Mouse (Mus musculus) liver, postnatal 0 days (tissue): ENCODE measurements at regions not wholly inside any gene's neighbourhood (a gene's known extent, or its start where the extent isn't known, plus 50 kb on each side); places are given as distances from the start of the nearest gene placed in this dataset.
A peak's percentile ranks its signal among the peaks of the same experiment; 100 is the strongest.

Source experiments
- ATAC-seq: fragments of 200-750 bp; cut with Nextera tagmentation; 2 replicates; pipeline ENCODE4 v1.8.0; 2017; ENCODE audit warnings: mild to moderate bottlenecking, moderate library complexity
- DNase-seq: peaks from one replicate; pipeline ENCODE4 v3.0.0-alpha.2; 2016
- H3K27ac ChIP-seq: fragments of 300-500 bp; sonication (generic); 2 replicates; pipeline ENCODE4 v1.5.1; 2014; ENCODE audit warnings: antibody characterized with exemption, moderate library complexity, mild to moderate bottlenecking, low read depth
- H3K27me3 ChIP-seq: fragments of 300-500 bp; sonication (generic); 2 replicates; pipeline ENCODE4 v1.6.1; 2014; ENCODE audit warnings: low read length, control low read depth, mixed read lengths; ENCODE audit not compliant: insufficient read depth
- H3K36me3 ChIP-seq: fragments of 300-500 bp; sonication (generic); replicated peaks from 2 replicates; pipeline ENCODE4 v1.6.1; 2014; ENCODE audit warnings: mild to moderate bottlenecking, control low read depth, low read length, moderate library complexity, mixed read lengths; ENCODE audit not compliant: insufficient read depth
- H3K4me1 ChIP-seq: fragments of 300-500 bp; sonication (generic); 2 replicates; pipeline ENCODE4 v1.6.1; 2014; ENCODE audit warnings: antibody characterized with exemption, mild to moderate bottlenecking, control low read depth; ENCODE audit not compliant: insufficient read depth
- H3K4me2 ChIP-seq: fragments of 300-500 bp; sonication (generic); 2 replicates; pipeline ENCODE4 v1.6.1; 2014; ENCODE audit warnings: low read depth, mild to moderate bottlenecking, low read length, moderate library complexity, mixed read lengths
- H3K4me3 ChIP-seq: fragments of 300-500 bp; sonication (generic); 2 replicates; pipeline ENCODE4 v1.5.1; 2014; ENCODE audit warnings: low read depth, low read length
- H3K9ac ChIP-seq: fragments of 300-500 bp; sonication (generic); replicated peaks from 2 replicates; pipeline ENCODE4 v1.6.1; 2014; ENCODE audit warnings: mild to moderate bottlenecking, moderate library complexity
- H3K9me3 ChIP-seq: fragments of 300-500 bp; sonication (generic); 2 replicates; pipeline ENCODE4 v1.6.1; 2016; ENCODE audit warnings: mild to moderate bottlenecking, control low read depth, low read length, mixed read lengths
- CTCF ChIP-seq: sonication (generic); IDR thresholded peaks from 2 replicates; pipeline ENCODE4 v1.5.1; 2016; ENCODE audit warnings: antibody characterized with exemption, low read depth
- EP300 ChIP-seq: IDR thresholded peaks from 2 replicates; pipeline ENCODE4 v1.6.1; 2016; ENCODE audit warnings: antibody characterized with exemption, low read depth, mild to moderate bottlenecking
- WGBS: fragments of 180-500 bp; shearing (Covaris S2); extraction: QIAGEN DNeasy Blood & Tissue Kit; methylation state at CpG from one replicate; pipeline ENCODE4 v1.1.7; 2014; ENCODE audit not compliant: insufficient replicate concordance; 5-methylcytosine and 5-hydroxymethylcytosine counted together

DNA sequence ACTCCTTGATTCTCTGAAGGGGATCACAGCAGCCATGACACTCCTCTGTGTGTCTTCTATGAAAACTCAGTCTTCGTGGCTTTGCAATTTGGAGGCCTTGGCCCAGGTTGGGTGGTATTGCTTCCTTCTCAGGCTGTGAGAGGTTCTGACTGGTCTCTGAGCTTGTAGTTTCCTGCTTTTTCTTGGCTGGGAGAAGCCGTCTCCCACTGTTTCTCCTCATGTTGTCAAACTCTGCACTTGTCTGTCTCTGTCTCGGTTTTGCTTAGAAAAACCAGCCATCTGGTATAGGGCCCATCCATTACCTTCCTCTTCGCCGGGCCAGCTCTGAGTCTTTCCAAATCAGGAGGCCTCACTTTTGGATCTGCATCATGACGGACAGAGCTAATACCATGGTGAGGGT is 360.3 kb downstream of the Fam19a5 start:
- Histone ChIP-seq H3K4me3 (no peak overlapping the region), H3K27me3 (no peaks in the 10 kb centered on the region), H3K9ac (no peak overlapping the region), H3K4me2 (no peak overlapping the region), H3K9me3 (no peaks in the 10 kb centered on the region), H3K27ac (no peak overlapping the region), H3K4me1 (no peaks in the 10 kb centered on the region), H3K36me3 (no peaks in the 10 kb centered on the region)
- 69% methylated on average over 6 of the region's 6 CpGs for WGBS
- ATAC-seq (no peak), DNase-seq (no peak)
- no peak for TF ChIP-seq EP300
- no peak for TF ChIP-seq CTCF

GRCm38 (mm10) chr15:87906310-87906709 is 362.2 kb downstream of the Fam19a5 start:
- Histone ChIP-seq H3K4me3 (no peak overlapping the region), H3K36me3 (no peaks in the 10 kb centered on the region), H3K9me3 (no peaks in the 10 kb centered on the region), H3K9ac (no peak overlapping the region), H3K4me1 (no peaks in the 10 kb centered on the region), H3K27ac (no peak overlapping the region), H3K27me3 (no peaks in the 10 kb centered on the region), H3K4me2 (no peak overlapping the region)
- no peak for DNase-seq
- TF ChIP-seq CTCF (no peak), EP300 (no peak)
- 70% methylated on average over 5 of the region's 5 CpGs for WGBS
- no peak for ATAC-seq

- Histone ChIP-seq H3K27ac (no peak overlapping the region), H3K4me2 (no peak overlapping the region), H3K9ac (no peak overlapping the region), H3K4me1 (no peaks in the 10 kb centered on the region), H3K9me3 (no peaks in the 10 kb centered on the region; the same call in 1 of the 2 replicates), H3K27me3 (no peaks in the 10 kb centered on the region), H3K36me3 (no peaks in the 10 kb centered on the region), H3K4me3 (no peak overlapping the region)
- 76% methylated on average over 9 of the region's 9 CpGs for WGBS
- no peak for DNase-seq
- ATAC-seq, result no peak
- TF ChIP-seq CTCF, result no peak
- TF ChIP-seq EP300, result no peak
These were observed 378.0 kb downstream of the Fam19a5 start for GRCm38 (mm10) chr15:87922091-87922490.

- 71% methylated on average over 4 of the region's 4 CpGs for WGBS
- H3K4me1 ChIP-seq, result no peaks in the 10 kb centered on the region
- no peaks in the 10 kb centered on the region; the same call in 1 of the 2 replicates for H3K9me3 ChIP-seq
- ATAC-seq, result no peak
- H3K27ac ChIP-seq, result no peak overlapping the region
- no peak for TF ChIP-seq CTCF
- TF ChIP-seq EP300, result no peak
- no peaks in the 10 kb centered on the region for H3K27me3 ChIP-seq
- H3K9ac ChIP-seq, result no peak overlapping the region
- H3K4me2 ChIP-seq, result no peak overlapping the region
- H3K36me3 ChIP-seq, result no peaks in the 10 kb centered on the region
- H3K4me3 ChIP-seq, result no peak overlapping the region
- DNase-seq, result no peak
These were observed 378.8 kb downstream of the Fam19a5 start for GRCm38 (mm10) chr15:87922781-87923446.

GRCm38 (mm10) chr15:87923906-87924305 is 379.8 kb downstream of the Fam19a5 start:
- Histone ChIP-seq H3K27ac (no peak overlapping the region), H3K9ac (no peak overlapping the region), H3K4me2 (no peak overlapping the region), H3K9me3 (no peaks in the 10 kb centered on the region; the same call in 1 of the 2 replicates), H3K4me1 (no peaks in the 10 kb centered on the region), H3K27me3 (no peaks in the 10 kb centered on the region), H3K4me3 (no peak overlapping the region), H3K36me3 (no peaks in the 10 kb centered on the region)
- no peak for TF ChIP-seq EP300
- TF ChIP-seq CTCF, result peak; percentile 20; the same call in 1 of the 2 replicates
- no peak for ATAC-seq
- 37% methylated on average over 9 of the region's 9 CpGs for WGBS
- no peak for DNase-seq

- Histone ChIP-seq H3K9ac (no peak overlapping the region), H3K36me3 (no peaks in the 10 kb centered on the region), H3K27me3 (no peaks in the 10 kb centered on the region), H3K27ac (no peak overlapping the region), H3K9me3 (no peaks in the 10 kb centered on the region), H3K4me2 (no peak overlapping the region), H3K4me1 (no peaks in the 10 kb centered on the region), H3K4me3 (no peak overlapping the region)
- 58% methylated on average over 6 of the region's 6 CpGs for WGBS
- no peak for ATAC-seq
- no peak for DNase-seq
- TF ChIP-seq EP300 (no peak), CTCF (no peak)
These were observed 391.9 kb downstream of the Fam19a5 start for GRCm38 (mm10) chr15:87936041-87936440.
